Mouse (Mus musculus): ENCODE results near the gene Nelfcd.

GRCm38 (mm10) chr2:174366571-174366970, 49.0 kb upstream of the Nelfcd start:
- TF ChIP-seq POLR2A (IDR thresholded peaks at IDR 0.05; ENCODE audit: borderline replicate concordance, insufficient read depth, low read length), result no peak
- no peak for TF ChIP-seq CTCF (IDR thresholded peaks at IDR 0.05; ENCODE audit: borderline replicate concordance, insufficient read depth, low read depth, low read length)
